Mouse (Mus musculus): Measurements from ENCODE around the gene Gpr180. TPM values are rescaled to one million over a fixed set of nuclear protein-coding genes. Genes with fewer than 3 reads are reported as not detected.
A peak's percentile ranks its signal among the peaks of the same experiment; 100 is the strongest.
"Not testable (repeated sequence)": the region's sequence is repeated elsewhere in the genome, so short reads cannot be mapped to it uniquely, and the experiment has no call there.

Gpr180 gene
- total RNA-seq, 1 experiment from 2014 or later: 29.5 TPM

- no peak for DNase-seq
These were observed 15.3 kb downstream of the Gpr180 start for GRCm38 (mm10) chr14:118152294-118152651.

GRCm38 (mm10) chr14:118156056-118156455 lies 19.1 kb downstream of the Gpr180 start:
- DNase-seq: not testable (repeated sequence)

- DNase-seq: no peak
These were observed 19.8 kb downstream of the Gpr180 start for GRCm38 (mm10) chr14:118156740-118157139.

- DNase-seq: peak; percentile 57
These were observed 20.2 kb downstream of the Gpr180 start for GRCm38 (mm10) chr14:118157146-118157545.

- DNase-seq: no peak
These were observed 24.8 kb downstream of the Gpr180 start for GRCm38 (mm10) chr14:118161751-118162150.

- DNase-seq: no peak
These were observed 25.7 kb downstream of the Gpr180 start for GRCm38 (mm10) chr14:118162640-118163039.

- no peak for DNase-seq
These were observed 31.8 kb downstream of the Gpr180 start for GRCm38 (mm10) chr14:118168776-118169175.

GRCm38 (mm10) chr14:118173590-118174203 lies 36.7 kb downstream of the Gpr180 start:
- no peak for DNase-seq

- no peak for DNase-seq
These were observed 38.2 kb downstream of the Gpr180 start for GRCm38 (mm10) chr14:118175071-118175693.

- no peak for DNase-seq
These were observed 38.7 kb downstream of the Gpr180 start for GRCm38 (mm10) chr14:118175694-118176085.

- DNase-seq: no peak
These were observed 42.3 kb downstream of the Gpr180 start for GRCm38 (mm10) chr14:118179251-118179650.

- no peak for DNase-seq
These were observed 42.7 kb downstream of the Gpr180 start for GRCm38 (mm10) chr14:118179701-118180100.

- peak; percentile 64 for DNase-seq
These were observed 43.2 kb downstream of the Gpr180 start for GRCm38 (mm10) chr14:118180117-118180557.

- DNase-seq: peak; percentile 50
These were observed 43.8 kb downstream of the Gpr180 start for GRCm38 (mm10) chr14:118180711-118181177.

GRCm38 (mm10) chr14:118191442-118191841 lies 54.5 kb downstream of the Gpr180 start:
- no peak for DNase-seq

- DNase-seq: no peak
These were observed 56.2 kb downstream of the Gpr180 start for GRCm38 (mm10) chr14:118193001-118193628.

- no peak for DNase-seq
These were observed 56.7 kb downstream of the Gpr180 start for GRCm38 (mm10) chr14:118193663-118194062.

- DNase-seq: no peak
These were observed 57.4 kb downstream of the Gpr180 start for GRCm38 (mm10) chr14:118194219-118194914.

- no peak for DNase-seq
These were observed 60.1 kb downstream of the Gpr180 start for GRCm38 (mm10) chr14:118197063-118197462.

- no peak for DNase-seq
These were observed 63.8 kb downstream of the Gpr180 start for GRCm38 (mm10) chr14:118200731-118201130.

GRCm38 (mm10) chr14:118202006-118202405 lies 65.0 kb downstream of the Gpr180 start:
- DNase-seq: no peak

GRCm38 (mm10) chr14:118203031-118203430 lies 66.1 kb downstream of the Gpr180 start:
- no peak for DNase-seq

GRCm38 (mm10) chr14:118207347-118207746 lies 70.4 kb downstream of the Gpr180 start:
- DNase-seq: no peak

All from adrenal gland, postnatal 25 days (tissue).